Mouse (Mus musculus) heart, embryonic 11.5 days (tissue): ENCODE data around the gene Fgd2. TPM values are rescaled to one million over a fixed set of nuclear protein-coding genes. Genes with fewer than 3 reads are reported as not detected.

Experiments used
- ATAC-seq: fragments of 200-750 bp; cut with Nextera tagmentation; replicated peaks from 2 replicates; pipeline ENCODE4 v1.8.0; 2017; ENCODE audit warnings: moderate library complexity; ENCODE audit not compliant: insufficient number of reproducible peaks, low FRiP score, low TSS enrichment
- H3K27ac ChIP-seq: fragments of 300-500 bp; sonication (generic); 2 replicates; pipeline ENCODE4 v1.5.1; 2014; ENCODE audit warnings: mild to moderate bottlenecking, low read depth, low read length
- H3K27me3 ChIP-seq: fragments of 300-500 bp; sonication (generic); 2 replicates; pipeline ENCODE4 v1.6.1; 2014; ENCODE audit warnings: mild to moderate bottlenecking, low read length, mixed read lengths; ENCODE audit not compliant: control insufficient read depth, insufficient read depth
- H3K36me3 ChIP-seq: fragments of 300-500 bp; sonication (generic); 2 replicates; pipeline ENCODE4 v1.6.1; 2014; ENCODE audit warnings: mild to moderate bottlenecking, low read length, moderate library complexity, mixed read lengths; ENCODE audit not compliant: control insufficient read depth, insufficient read depth
- H3K4me1 ChIP-seq: fragments of 300-500 bp; sonication (generic); 2 replicates; pipeline ENCODE4 v1.6.1; 2014; ENCODE audit warnings: low read length; ENCODE audit not compliant: control insufficient read depth, insufficient read depth
- H3K4me2 ChIP-seq: fragments of 300-500 bp; sonication (generic); 2 replicates; pipeline ENCODE4 v1.6.1; 2014; ENCODE audit warnings: mild to moderate bottlenecking, moderate library complexity
- H3K4me3 ChIP-seq: fragments of 300-500 bp; sonication (generic); 2 replicates; pipeline ENCODE4 v1.5.1; 2014; ENCODE audit warnings: low read depth, low read length
- H3K9ac ChIP-seq: fragments of 300-500 bp; sonication (generic); 2 replicates; pipeline ENCODE4 v1.6.1; 2014; ENCODE audit warnings: mild to moderate bottlenecking, low read depth, low read length, moderate library complexity
- H3K9me3 ChIP-seq: fragments of 300-500 bp; sonication (generic); replicated peaks from 2 replicates; pipeline ENCODE4 v1.6.1; 2016; ENCODE audit warnings: low read length; ENCODE audit not compliant: control insufficient read depth
- WGBS: fragments of 180-500 bp; shearing (Covaris S2); extraction: QIAGEN DNeasy Blood & Tissue Kit; methylation state at CpG from one replicate; pipeline ENCODE4 v1.1.7; 2014; ENCODE audit not compliant: insufficient replicate concordance; 5-methylcytosine and 5-hydroxymethylcytosine counted together
- polyA plus RNA-seq: library from polyadenylated mRNA; unstranded; fragments of >200 nt; fragmentation: Nextera tagmentation; extraction: Ambion mirVana; gene quantifications from 2 replicates; pipeline ENCODE4 v1.2.1, GENCODE M21; 2014

Gene Fgd2
- polyA plus RNA-seq, 1 experiment from 2014 or later: 2.3 TPM

- Histone ChIP-seq H3K4me2 (no peak overlapping the region), H3K27me3 (peaks cover 16% of the 10 kb centered on the region), H3K9ac (no peak overlapping the region), H3K4me1 (no peaks in the 10 kb centered on the region), H3K27ac (no peak overlapping the region), H3K36me3 (no peaks in the 10 kb centered on the region), H3K4me3 (no peak overlapping the region), H3K9me3 (no peaks in the 10 kb centered on the region)
- 80% methylated on average over 13 of the region's 13 CpGs for WGBS
- ATAC-seq: no peak
Measured at GRCm38 (mm10) chr17:29365105-29365621, 4.4 kb downstream of the Fgd2 start.

DNA sequence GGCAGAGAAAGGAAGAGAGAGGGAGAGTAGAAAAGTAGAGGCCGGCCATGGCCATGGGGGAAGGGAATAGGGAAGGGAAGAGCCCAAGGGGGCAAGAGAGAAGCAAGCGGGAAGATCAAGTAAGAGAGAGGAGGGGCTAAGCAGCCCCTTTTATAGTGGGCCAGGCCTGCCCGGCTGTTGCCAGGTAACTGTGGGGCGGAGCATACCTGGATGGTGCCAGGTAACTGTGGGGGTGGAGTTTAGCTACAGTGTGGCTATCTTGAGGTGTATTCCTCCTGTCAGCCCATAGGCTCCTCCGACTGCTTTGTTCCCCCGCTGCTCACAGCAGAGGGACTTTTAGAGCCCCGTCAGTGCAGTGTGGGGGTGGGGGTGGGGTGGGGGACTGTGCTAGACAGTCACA is 8.0 kb downstream of the Fgd2 start:
- Histone ChIP-seq H3K9ac (no peak overlapping the region), H3K36me3 (no peaks in the 10 kb centered on the region), H3K4me3 (no peak overlapping the region), H3K4me1 (no peaks in the 10 kb centered on the region), H3K27me3 (peaks cover 16% of the 10 kb centered on the region), H3K9me3 (no peaks in the 10 kb centered on the region), H3K27ac (no peak overlapping the region), H3K4me2 (no peak overlapping the region)
- WGBS: 22% methylated on average over 7 of the region's 7 CpGs
- ATAC-seq: no peak

GRCm38 (mm10) chr17:29370984-29371723 is 10.4 kb downstream of the Fgd2 start:
- H3K27ac ChIP-seq: no peak overlapping the region
- ATAC-seq: no peak; the same call in 1 of the 2 replicates
- H3K4me1 ChIP-seq: no peaks in the 10 kb centered on the region
- no peak overlapping the region for H3K4me2 ChIP-seq
- no peak overlapping the region for H3K4me3 ChIP-seq
- no peaks in the 10 kb centered on the region for H3K36me3 ChIP-seq
- no peak overlapping the region for H3K9ac ChIP-seq
- H3K9me3 ChIP-seq: no peaks in the 10 kb centered on the region
- H3K27me3 ChIP-seq: peaks cover 16% of the 10 kb centered on the region
- 5% methylated on average over 5 of the region's 5 CpGs for WGBS

- 82% methylated on average over 10 of the region's 10 CpGs for WGBS
- H3K9ac ChIP-seq: no peak overlapping the region
- H3K36me3 ChIP-seq: no peaks in the 10 kb centered on the region
- no peak overlapping the region for H3K27ac ChIP-seq
- no peak for ATAC-seq
- H3K9me3 ChIP-seq: no peaks in the 10 kb centered on the region
- H3K27me3 ChIP-seq: no peaks in the 10 kb centered on the region
- H3K4me3 ChIP-seq: no peak overlapping the region
- no peaks in the 10 kb centered on the region for H3K4me1 ChIP-seq
- H3K4me2 ChIP-seq: no peak overlapping the region
Measured at GRCm38 (mm10) chr17:29375871-29376270, 15.2 kb downstream of the Fgd2 start.

GRCm38 (mm10) chr17:29378056-29378455 is 17.3 kb downstream of the Fgd2 start:
- no peak for ATAC-seq
- Histone ChIP-seq H3K4me3 (no peak overlapping the region), H3K36me3 (no peaks in the 10 kb centered on the region), H3K27ac (no peak overlapping the region), H3K27me3 (no peaks in the 10 kb centered on the region), H3K4me2 (no peak overlapping the region), H3K9ac (no peak overlapping the region), H3K9me3 (no peaks in the 10 kb centered on the region), H3K4me1 (no peaks in the 10 kb centered on the region)
- WGBS: 58% methylated on average over 8 of the region's 8 CpGs

DNA sequence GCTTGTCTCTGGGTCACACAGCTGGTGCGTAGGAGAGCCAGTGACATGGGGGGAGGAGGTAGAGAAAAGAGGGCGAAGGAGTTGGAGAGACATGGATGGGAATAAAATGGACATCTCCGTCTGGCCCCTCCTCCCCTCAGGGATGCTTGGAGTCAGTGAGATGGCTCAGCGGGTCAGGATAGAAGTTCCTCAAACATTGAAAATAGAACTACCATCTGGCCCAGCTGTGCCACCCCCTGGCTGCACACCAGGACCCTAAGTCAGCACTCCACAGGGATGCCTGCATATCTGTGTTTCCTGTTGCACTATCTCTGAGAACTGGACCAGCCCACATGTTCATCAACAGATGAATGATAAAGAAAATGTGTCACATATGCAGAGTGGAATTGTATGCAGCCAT is 19.5 kb downstream of the Fgd2 start:
- H3K4me1 ChIP-seq: peaks cover 6% of the 10 kb centered on the region
- no peak overlapping the region for H3K4me2 ChIP-seq
- 66% methylated on average over 4 of the region's 4 CpGs for WGBS
- ATAC-seq: no peak
- H3K27me3 ChIP-seq: no peaks in the 10 kb centered on the region
- H3K9me3 ChIP-seq: no peaks in the 10 kb centered on the region
- H3K9ac ChIP-seq: no peak overlapping the region
- H3K4me3 ChIP-seq: no peak overlapping the region
- H3K27ac ChIP-seq: no peak overlapping the region
- H3K36me3 ChIP-seq: no peaks in the 10 kb centered on the region

DNA sequence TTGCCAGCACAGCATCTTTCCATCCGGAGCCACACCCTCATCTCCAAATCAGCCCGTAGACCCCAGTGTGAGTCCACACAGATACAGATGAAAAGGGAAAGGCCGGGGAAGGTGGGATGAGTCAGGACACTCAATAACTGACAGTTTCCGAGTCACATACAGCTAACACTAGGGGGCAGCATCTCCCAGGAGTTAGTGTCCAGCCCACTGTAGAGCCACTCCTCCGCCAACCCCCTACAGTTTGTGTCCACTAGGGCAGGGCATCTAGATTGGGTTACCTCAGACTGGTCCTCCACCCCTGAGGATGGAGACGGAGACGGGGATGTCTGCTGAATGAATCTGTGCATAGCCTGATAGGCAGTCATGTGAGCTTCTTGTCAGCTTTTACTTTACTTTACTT is 20.8 kb downstream of the Fgd2 start:
- no peak for ATAC-seq
- Histone ChIP-seq H3K4me2 (no peak overlapping the region), H3K36me3 (no peaks in the 10 kb centered on the region), H3K27me3 (no peaks in the 10 kb centered on the region), H3K27ac (no peak overlapping the region), H3K9ac (no peak overlapping the region), H3K9me3 (no peaks in the 10 kb centered on the region), H3K4me1 (peaks cover 6% of the 10 kb centered on the region), H3K4me3 (no peak overlapping the region)
- 15% methylated on average over 7 of the region's 7 CpGs for WGBS

DNA sequence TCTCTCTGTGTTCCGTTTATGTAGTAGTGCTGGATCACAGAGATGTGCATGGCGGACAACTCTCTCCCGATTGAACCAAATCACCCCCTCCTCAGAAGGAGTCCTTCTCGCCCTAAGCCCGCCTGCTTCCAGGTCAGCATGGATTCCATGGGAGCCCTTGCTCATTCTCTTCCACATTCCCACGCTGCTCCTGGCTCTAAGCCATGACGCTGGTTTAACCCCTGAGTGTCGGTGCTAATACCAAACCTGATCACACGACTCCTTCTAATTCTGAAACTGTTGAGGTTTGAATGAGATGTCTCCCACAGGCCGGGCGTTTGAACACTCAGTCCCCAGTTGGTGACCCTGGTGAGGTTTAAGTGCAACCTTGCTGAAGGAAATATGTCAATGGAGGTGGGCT is 21.7 kb downstream of the Fgd2 start:
- no peaks in the 10 kb centered on the region for H3K36me3 ChIP-seq
- WGBS: 62% methylated on average over 11 of the region's 11 CpGs
- H3K4me1 ChIP-seq: peaks cover 6% of the 10 kb centered on the region
- no peak overlapping the region for H3K4me3 ChIP-seq
- H3K9ac ChIP-seq: no peak overlapping the region
- no peak overlapping the region for H3K4me2 ChIP-seq
- no peaks in the 10 kb centered on the region for H3K9me3 ChIP-seq
- ATAC-seq: no peak
- no peak overlapping the region for H3K27ac ChIP-seq
- H3K27me3 ChIP-seq: no peaks in the 10 kb centered on the region

- no peak overlapping the region for H3K27ac ChIP-seq
- 65% methylated on average over 9 of the region's 9 CpGs for WGBS
- no peaks in the 10 kb centered on the region for H3K9me3 ChIP-seq
- no peak overlapping the region for H3K4me2 ChIP-seq
- no peak overlapping the region for H3K4me3 ChIP-seq
- no peaks in the 10 kb centered on the region for H3K27me3 ChIP-seq
- ATAC-seq: no peak
- no peak overlapping the region for H3K9ac ChIP-seq
- no peaks in the 10 kb centered on the region for H3K36me3 ChIP-seq
- peaks cover 6% of the 10 kb centered on the region for H3K4me1 ChIP-seq
Measured at GRCm38 (mm10) chr17:29383923-29384322, 23.2 kb downstream of the Fgd2 start.
